Mouse (Mus musculus): Measurements from ENCODE around the gene 1110004F10Rik. TPM values are rescaled to one million over a fixed set of nuclear protein-coding genes. Genes with fewer than 3 reads are reported as not detected.

1110004F10Rik gene
- total and polyA plus RNA-seq, 2 experiments from 2014 or later, result 148 to 329 TPM

GRCm38 (mm10) chr7:116137671-116138070 is 98.5 kb downstream of the 1110004F10Rik start:
- Histone ChIP-seq H3K4me1 (ENCODE audit: insufficient read depth, low read length) (no peaks in the 10 kb centered on the region), H3K27me3 (ENCODE audit: insufficient read depth, low read length) (no peaks in the 10 kb centered on the region), H3K36me3 (ENCODE audit: insufficient read depth, low read length) (no peaks in the 10 kb centered on the region), H3K27ac (no peak overlapping the region), H3K4me3 (ENCODE audit: low read length) (no peak overlapping the region), H3K9ac (replicated peaks; ENCODE audit: low read length) (no peak overlapping the region), H3K4me2 (ENCODE audit: low read depth, low read length) (no peak overlapping the region), H3K9me3 (ENCODE audit: low read length) (no peaks in the 10 kb centered on the region)
- 30% methylated on average over 3 of the region's 3 CpGs for WGBS
- peak; percentile 53 for DNase-seq (ENCODE audit: low spot score)
- no peak for TF ChIP-seq CTCF (IDR thresholded peaks at IDR 0.05; ENCODE audit: low read depth)
- peak; percentile 25; the same call in 1 of the 2 replicates for ATAC-seq

- H3K27ac ChIP-seq, result no peak overlapping the region
- 94% methylated on average over 6 of the region's 6 CpGs for WGBS
- no peaks in the 10 kb centered on the region for H3K4me1 ChIP-seq (ENCODE audit: insufficient read depth, low read length)
- no peak for ATAC-seq
- no peaks in the 10 kb centered on the region for H3K9me3 ChIP-seq (ENCODE audit: low read length)
- TF ChIP-seq CTCF (IDR thresholded peaks at IDR 0.05; ENCODE audit: low read depth), result no peak
- no peak overlapping the region for H3K4me3 ChIP-seq (ENCODE audit: low read length)
- DNase-seq (ENCODE audit: low spot score), result no peak
- no peak overlapping the region for H3K4me2 ChIP-seq (ENCODE audit: low read depth, low read length)
- H3K36me3 ChIP-seq (ENCODE audit: insufficient read depth, low read length), result no peaks in the 10 kb centered on the region
- no peaks in the 10 kb centered on the region for H3K27me3 ChIP-seq (ENCODE audit: insufficient read depth, low read length)
- H3K9ac ChIP-seq (replicated peaks; ENCODE audit: low read length), result no peak overlapping the region
Observed at GRCm38 (mm10) chr7:116145030-116145429, 105.8 kb downstream of the 1110004F10Rik start.

GRCm38 (mm10) chr7:116147114-116147513 is 107.9 kb downstream of the 1110004F10Rik start:
- Histone ChIP-seq H3K9me3 (ENCODE audit: low read length) (no peaks in the 10 kb centered on the region), H3K27me3 (ENCODE audit: insufficient read depth, low read length) (no peaks in the 10 kb centered on the region), H3K27ac (no peak overlapping the region), H3K36me3 (ENCODE audit: insufficient read depth, low read length) (no peaks in the 10 kb centered on the region), H3K4me2 (ENCODE audit: low read depth, low read length) (no peak overlapping the region), H3K9ac (replicated peaks; ENCODE audit: low read length) (no peak overlapping the region), H3K4me1 (ENCODE audit: insufficient read depth, low read length) (no peaks in the 10 kb centered on the region), H3K4me3 (ENCODE audit: low read length) (no peak overlapping the region)
- 87% methylated on average over 2 of the region's 2 CpGs for WGBS
- TF ChIP-seq CTCF (IDR thresholded peaks at IDR 0.05; ENCODE audit: low read depth), result peak; percentile 43
- no peak for ATAC-seq
- peak; percentile 25 for DNase-seq (ENCODE audit: low spot score)

GRCm38 (mm10) chr7:116149568-116149967 is 110.4 kb downstream of the 1110004F10Rik start:
- H3K4me2 ChIP-seq (ENCODE audit: low read depth, low read length), result no peak overlapping the region
- no peak overlapping the region for H3K4me3 ChIP-seq (ENCODE audit: low read length)
- DNase-seq (ENCODE audit: low spot score) (no peak), ATAC-seq (no peak)
- TF ChIP-seq CTCF (IDR thresholded peaks at IDR 0.05; ENCODE audit: low read depth), result no peak
- H3K36me3 ChIP-seq (ENCODE audit: insufficient read depth, low read length), result peaks cover 4% of the 10 kb centered on the region; the same call in 1 of the 2 replicates
- no peaks in the 10 kb centered on the region for H3K27me3 ChIP-seq (ENCODE audit: insufficient read depth, low read length)
- no peaks in the 10 kb centered on the region for H3K4me1 ChIP-seq (ENCODE audit: insufficient read depth, low read length)
- 65% methylated on average over 4 of the region's 4 CpGs for WGBS
- no peak overlapping the region for H3K27ac ChIP-seq
- no peaks in the 10 kb centered on the region for H3K9me3 ChIP-seq (ENCODE audit: low read length)
- no peak overlapping the region for H3K9ac ChIP-seq (replicated peaks; ENCODE audit: low read length)

GRCm38 (mm10) chr7:116153781-116154368 is 114.7 kb downstream of the 1110004F10Rik start:
- ATAC-seq, result no peak
- Histone ChIP-seq H3K4me3 (ENCODE audit: low read length) (no peak overlapping the region), H3K9ac (replicated peaks; ENCODE audit: low read length) (no peak overlapping the region), H3K27ac (no peak overlapping the region), H3K9me3 (ENCODE audit: low read length) (no peaks in the 10 kb centered on the region), H3K4me1 (ENCODE audit: insufficient read depth, low read length) (no peaks in the 10 kb centered on the region), H3K4me2 (ENCODE audit: low read depth, low read length) (no peak overlapping the region), H3K27me3 (ENCODE audit: insufficient read depth, low read length) (no peaks in the 10 kb centered on the region), H3K36me3 (ENCODE audit: insufficient read depth, low read length) (peaks cover 15% of the 10 kb centered on the region)
- no peak for DNase-seq (ENCODE audit: low spot score)
- no peak for TF ChIP-seq CTCF (IDR thresholded peaks at IDR 0.05; ENCODE audit: low read depth)
- 68% methylated on average over 2 of the region's 2 CpGs for WGBS

Other genes starting within 250 kb of the 1110004F10Rik start
- 24.9 and 39.8 TPM in 2 replicates for gene Sox6, start 601 bp upstream of the 1110004F10Rik start, total RNA-seq (2014; rRNA removed)
- 32.8 and 33.7 TPM in 2 replicates for gene Sox6, start 601 bp upstream of the 1110004F10Rik start, polyA plus RNA-seq (2015; fragmentation: Nextera tagmentation; extraction: Ambion mirVana)
- 0.14 and 1.3 TPM in 2 replicates for gene Gm4353, start 45.2 kb downstream of the 1110004F10Rik start, total RNA-seq (2014; rRNA removed)
- 0.63 and 0.79 TPM in 2 replicates for gene Gm4353, start 45.2 kb downstream of the 1110004F10Rik start, polyA plus RNA-seq (2015; fragmentation: Nextera tagmentation; extraction: Ambion mirVana)

Data from hindbrain, postnatal 0 days (tissue).